Mouse (Mus musculus) CD4-positive, CD25-positive, alpha-beta regulatory T cell (primary cell): ENCODE results near the gene Ribc2. TPM values are rescaled to one million over a fixed set of nuclear protein-coding genes. Genes with fewer than 3 reads are reported as not detected.

ENCODE experiments used
- polyA plus RNA-seq: library from polyadenylated mRNA; unstranded; fragments of 100-300 nt; shearing (Covaris generic); gene quantifications from one replicate; pipeline ENCODE4 v1.2.1, GENCODE M21; 2017

Ribc2 gene
- not detected for polyA plus RNA-seq

DNA sequence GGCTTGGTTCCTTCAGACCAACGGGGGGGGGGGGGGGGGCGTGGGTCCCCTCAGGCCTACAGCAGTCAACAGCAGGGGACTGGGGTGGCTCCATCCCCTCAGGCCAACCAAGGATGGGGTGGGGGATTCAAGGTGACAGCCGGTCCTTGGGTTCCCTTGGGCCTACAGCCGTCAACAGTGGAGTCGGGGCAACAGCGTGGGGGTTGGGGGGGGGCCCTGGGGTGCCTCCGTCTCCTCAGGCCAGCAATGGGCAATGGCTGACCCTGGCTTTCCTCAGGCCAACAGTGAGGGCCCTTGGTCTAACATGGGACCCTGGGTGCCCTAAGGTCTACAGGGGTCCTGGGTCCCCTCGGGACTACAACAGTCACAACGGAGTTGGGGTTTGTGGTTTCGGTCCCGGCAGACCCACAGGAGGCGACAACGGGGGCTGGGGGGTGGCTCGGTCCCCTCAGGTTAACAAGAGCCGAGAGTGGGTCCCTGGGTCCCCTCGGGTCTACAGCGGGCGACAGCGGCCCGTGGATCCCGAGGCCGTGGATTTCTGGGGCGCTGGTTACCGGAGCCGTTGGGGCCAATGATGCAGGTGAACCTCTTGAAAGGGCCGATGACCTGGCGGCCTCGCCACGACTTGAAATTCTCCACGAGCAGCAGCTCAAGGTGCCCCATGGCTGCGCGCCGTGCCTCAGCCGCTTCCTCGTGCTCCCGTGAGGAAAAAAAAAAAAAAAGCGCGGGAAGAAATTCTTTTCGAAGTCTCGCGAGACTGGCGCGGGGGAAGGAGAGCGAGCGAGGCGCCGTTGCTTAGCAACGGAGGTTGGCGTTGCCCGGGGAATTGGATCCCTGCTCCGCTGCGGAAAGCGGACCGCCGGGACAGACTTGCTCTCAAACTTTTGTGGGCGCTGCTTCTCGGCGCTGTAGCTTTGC is at the start of gene Ribc2, which contains the start of gene Smc1b:
TSS of gene Ribc2 (plus strand) at position 804 of the 918 bp plus-strand sequence.
TSS of gene Smc1b (minus strand) at position 690 of the 918 bp plus-strand sequence.

Other genes with a start within 250 kb of the Ribc2 start
- gene Gm29666, start 212.0 kb upstream of the Ribc2 start, polyA plus RNA-seq, result 0.26 TPM
- gene Nup50, start 208.7 kb upstream of the Ribc2 start, polyA plus RNA-seq, result 50.5 TPM
- 15.3 TPM for gene 5031439G07Rik, start 143.5 kb upstream of the Ribc2 start, polyA plus RNA-seq
- not detected for gene Upk3a, start 114.9 kb upstream of the Ribc2 start, polyA plus RNA-seq
- gene Fam118a, start 103.1 kb upstream of the Ribc2 start, polyA plus RNA-seq, result 53.4 TPM
- gene Smc1b, start 114 bp upstream of the Ribc2 start, polyA plus RNA-seq, result 0.05 TPM
- gene Fbln1, start 73.9 kb downstream of the Ribc2 start, polyA plus RNA-seq, result 0.73 TPM
- gene Atxn10, start 204.2 kb downstream of the Ribc2 start, polyA plus RNA-seq, result 133 TPM